Mouse (Mus musculus): ENCODE measurements around the gene Nr5a1.

Gene Nr5a1

GRCm38 (mm10) chr2:38704336-38704735, 10.0 kb downstream of the Nr5a1 start:
- DNase-seq (ENCODE audit: low spot score), result no peak

- no peak for DNase-seq (ENCODE audit: low spot score)
These were observed 14.2 kb downstream of the Nr5a1 start for GRCm38 (mm10) chr2:38700177-38700576.

- DNase-seq (ENCODE audit: low spot score), result no peak
These were observed 15.7 kb downstream of the Nr5a1 start for GRCm38 (mm10) chr2:38698623-38699022.

- no peak for DNase-seq (ENCODE audit: low spot score)
These were observed 16.9 kb downstream of the Nr5a1 start for GRCm38 (mm10) chr2:38697128-38698120.

GRCm38 (mm10) chr2:38695770-38696169, 18.6 kb downstream of the Nr5a1 start:
- no peak for DNase-seq (ENCODE audit: low spot score)

GRCm38 (mm10) chr2:38691542-38691941, 22.8 kb downstream of the Nr5a1 start:
- peak; percentile 5 for DNase-seq (ENCODE audit: low spot score)

GRCm38 (mm10) chr2:38689881-38690280, 24.5 kb downstream of the Nr5a1 start:
- no peak for DNase-seq (ENCODE audit: low spot score)

- no peak for DNase-seq (ENCODE audit: low spot score)
These were observed 25.4 kb downstream of the Nr5a1 start for GRCm38 (mm10) chr2:38688791-38689520.

- DNase-seq (ENCODE audit: low spot score), result no peak
These were observed 28.6 kb downstream of the Nr5a1 start for GRCm38 (mm10) chr2:38685746-38686145.

GRCm38 (mm10) chr2:38683083-38683482, 31.3 kb downstream of the Nr5a1 start:
- no peak for DNase-seq (ENCODE audit: low spot score)

- no peak for DNase-seq (ENCODE audit: low spot score)
These were observed 32.1 kb downstream of the Nr5a1 start for GRCm38 (mm10) chr2:38682209-38682608.

- no peak for DNase-seq (ENCODE audit: low spot score)
These were observed 35.4 kb downstream of the Nr5a1 start for GRCm38 (mm10) chr2:38678947-38679346.

- no peak for DNase-seq (ENCODE audit: low spot score)
These were observed 38.9 kb downstream of the Nr5a1 start for GRCm38 (mm10) chr2:38675366-38675969.

GRCm38 (mm10) chr2:38672496-38672895, 41.8 kb downstream of the Nr5a1 start:
- no peak for DNase-seq (ENCODE audit: low spot score)

- no peak for DNase-seq (ENCODE audit: low spot score)
These were observed 45.4 kb downstream of the Nr5a1 start for GRCm38 (mm10) chr2:38668802-38669580.

GRCm38 (mm10) chr2:38661398-38661797, 52.9 kb downstream of the Nr5a1 start:
- no peak for DNase-seq (ENCODE audit: low spot score)

- DNase-seq (ENCODE audit: low spot score), result no peak
These were observed 56.0 kb downstream of the Nr5a1 start for GRCm38 (mm10) chr2:38658338-38658836.

- no peak for DNase-seq (ENCODE audit: low spot score)
These were observed 60.6 kb downstream of the Nr5a1 start for GRCm38 (mm10) chr2:38653694-38654093.

- no peak for DNase-seq (ENCODE audit: low spot score)
These were observed 61.1 kb downstream of the Nr5a1 start for GRCm38 (mm10) chr2:38653293-38653619.

- DNase-seq (ENCODE audit: low spot score), result no peak
These were observed 61.6 kb downstream of the Nr5a1 start for GRCm38 (mm10) chr2:38652565-38653292.

GRCm38 (mm10) chr2:38652098-38652497, 62.2 kb downstream of the Nr5a1 start:
- no peak for DNase-seq (ENCODE audit: low spot score)
